Mouse (Mus musculus): ENCODE measurements around the gene Zfp827. TPM values are rescaled to one million over a fixed set of nuclear protein-coding genes. Genes with fewer than 3 reads are reported as not detected.
"Not testable (repeated sequence)": the region's sequence is repeated elsewhere in the genome, so short reads cannot be mapped to it uniquely, and the experiment has no call there.

Gene Zfp827
- total RNA-seq, 4 experiments from 2014 or later, result 7.6 to 16.8 (median 13.6) TPM

GRCm38 (mm10) chr8:79112480-79112879, 84.2 kb downstream of the Zfp827 start:
- DNase-seq, result no peak

GRCm38 (mm10) chr8:79113533-79113932, 85.3 kb downstream of the Zfp827 start:
- DNase-seq, result no peak

- DNase-seq, result peak; percentile 42
Observed at GRCm38 (mm10) chr8:79114561-79114960, 86.3 kb downstream of the Zfp827 start.

GRCm38 (mm10) chr8:79116436-79116835, 88.2 kb downstream of the Zfp827 start:
- DNase-seq, result no peak

- no peak for DNase-seq
Observed at GRCm38 (mm10) chr8:79117711-79118110, 89.5 kb downstream of the Zfp827 start.

- DNase-seq, result no peak
Observed at GRCm38 (mm10) chr8:79121614-79122013, 93.4 kb downstream of the Zfp827 start.

- no peak for DNase-seq
Observed at GRCm38 (mm10) chr8:79124231-79124630, 96.0 kb downstream of the Zfp827 start.

GRCm38 (mm10) chr8:79127211-79127816, 99.1 kb downstream of the Zfp827 start:
- no peak for DNase-seq

- DNase-seq, result not testable (repeated sequence)
Observed at GRCm38 (mm10) chr8:79128534-79128933, 100.3 kb downstream of the Zfp827 start.

GRCm38 (mm10) chr8:79139614-79140013, 111.4 kb downstream of the Zfp827 start:
- DNase-seq, result no peak

GRCm38 (mm10) chr8:79140981-79141380, 112.7 kb downstream of the Zfp827 start:
- no peak for DNase-seq

GRCm38 (mm10) chr8:79141592-79141991, 113.4 kb downstream of the Zfp827 start:
- no peak for DNase-seq

GRCm38 (mm10) chr8:79143729-79144128, 115.5 kb downstream of the Zfp827 start:
- DNase-seq, result no peak

GRCm38 (mm10) chr8:79145210-79145609, 117.0 kb downstream of the Zfp827 start:
- DNase-seq, result no peak

GRCm38 (mm10) chr8:79145626-79146025, 117.4 kb downstream of the Zfp827 start:
- DNase-seq, result no peak

- DNase-seq, result no peak
Observed at GRCm38 (mm10) chr8:79148799-79149198, 120.6 kb downstream of the Zfp827 start.

GRCm38 (mm10) chr8:79149880-79150279, 121.6 kb downstream of the Zfp827 start:
- no peak for DNase-seq

GRCm38 (mm10) chr8:79150544-79151192, 122.4 kb downstream of the Zfp827 start:
- DNase-seq, result peak; percentile 35

- DNase-seq, result no peak
Observed at GRCm38 (mm10) chr8:79151644-79152043, 123.4 kb downstream of the Zfp827 start.

GRCm38 (mm10) chr8:79153201-79153600, 125.0 kb downstream of the Zfp827 start:
- no peak for DNase-seq

GRCm38 (mm10) chr8:79153637-79154036, 125.4 kb downstream of the Zfp827 start:
- no peak for DNase-seq

GRCm38 (mm10) chr8:79155556-79156161, 127.4 kb downstream of the Zfp827 start:
- DNase-seq, result no peak

GRCm38 (mm10) chr8:79157366-79157765, 129.1 kb downstream of the Zfp827 start:
- no peak for DNase-seq

- DNase-seq, result no peak
Observed at GRCm38 (mm10) chr8:79158357-79158756, 130.1 kb downstream of the Zfp827 start.

Measured in adrenal gland, adult 8-10 months (tissue).